Mouse (Mus musculus) lung, adult 18-20 months (tissue): ENCODE data around the gene Fyn.
A peak's percentile ranks its signal among the peaks of the same experiment; 100 is the strongest.

Source experiments
- DNase-seq, 2 experiments: peaks; one replicate each; pipeline ENCODE4 v3.0.0; 2022; ENCODE audit warnings: mixed read lengths in 2 of 2

The Fyn gene

GRCm38 (mm10) chr10:39576466-39576865 is 207.8 kb downstream of the Fyn start:
- DNase-seq: no peak

- DNase-seq: peak in 1 of 2 experiments; percentile 29
Observed at GRCm38 (mm10) chr10:39580477-39580876, 211.8 kb downstream of the Fyn start.

- no peak for DNase-seq
Observed at GRCm38 (mm10) chr10:39582385-39582784, 213.7 kb downstream of the Fyn start.

GRCm38 (mm10) chr10:39583718-39584117 is 215.1 kb downstream of the Fyn start:
- no peak for DNase-seq

GRCm38 (mm10) chr10:39587290-39587925 is 218.8 kb downstream of the Fyn start:
- DNase-seq: no peak

GRCm38 (mm10) chr10:39587973-39588746 is 219.5 kb downstream of the Fyn start:
- DNase-seq: no peak

GRCm38 (mm10) chr10:39589765-39590546 is 221.3 kb downstream of the Fyn start:
- no peak for DNase-seq

GRCm38 (mm10) chr10:39590629-39591028 is 222.0 kb downstream of the Fyn start:
- DNase-seq: no peak

- no peak for DNase-seq
Observed at GRCm38 (mm10) chr10:39592501-39592900, 223.8 kb downstream of the Fyn start.

GRCm38 (mm10) chr10:39594716-39595115 is 226.1 kb downstream of the Fyn start:
- no peak for DNase-seq

- DNase-seq: no peak
Observed at GRCm38 (mm10) chr10:39595862-39596261, 227.2 kb downstream of the Fyn start.

- DNase-seq: no peak
Observed at GRCm38 (mm10) chr10:39597116-39597791, 228.6 kb downstream of the Fyn start.

GRCm38 (mm10) chr10:39597792-39598183 is 229.1 kb downstream of the Fyn start:
- DNase-seq: peak; percentile 25 to 49

- DNase-seq: no peak
Observed at GRCm38 (mm10) chr10:39599601-39600000, 230.9 kb downstream of the Fyn start.

- DNase-seq: no peak
Observed at GRCm38 (mm10) chr10:39600115-39600514, 231.5 kb downstream of the Fyn start.

- DNase-seq: no peak
Observed at GRCm38 (mm10) chr10:39601068-39601467, 232.4 kb downstream of the Fyn start.

- DNase-seq: no peak
Observed at GRCm38 (mm10) chr10:39606434-39606833, 237.8 kb downstream of the Fyn start.

GRCm38 (mm10) chr10:39611234-39611633 is 242.6 kb downstream of the Fyn start:
- peak in 1 of 2 experiments; percentile 54 for DNase-seq

- no peak for DNase-seq
Observed at GRCm38 (mm10) chr10:39612131-39612530, 243.5 kb downstream of the Fyn start.

- DNase-seq: no peak
Observed at GRCm38 (mm10) chr10:39612633-39612988, 244.0 kb downstream of the Fyn start, which contains the start of gene Traf3ip2. TSS of gene Traf3ip2 (plus strand) at chr10:39612934.

GRCm38 (mm10) chr10:39612989-39613831 is 244.6 kb downstream of the Fyn start:
- peak; percentile 81 for DNase-seq

GRCm38 (mm10) chr10:39613973-39614372 is 245.3 kb downstream of the Fyn start:
- peak in 1 of 2 experiments; percentile 55 for DNase-seq
